Mouse (Mus musculus): ENCODE results near the gene Gm9747.

DNA sequence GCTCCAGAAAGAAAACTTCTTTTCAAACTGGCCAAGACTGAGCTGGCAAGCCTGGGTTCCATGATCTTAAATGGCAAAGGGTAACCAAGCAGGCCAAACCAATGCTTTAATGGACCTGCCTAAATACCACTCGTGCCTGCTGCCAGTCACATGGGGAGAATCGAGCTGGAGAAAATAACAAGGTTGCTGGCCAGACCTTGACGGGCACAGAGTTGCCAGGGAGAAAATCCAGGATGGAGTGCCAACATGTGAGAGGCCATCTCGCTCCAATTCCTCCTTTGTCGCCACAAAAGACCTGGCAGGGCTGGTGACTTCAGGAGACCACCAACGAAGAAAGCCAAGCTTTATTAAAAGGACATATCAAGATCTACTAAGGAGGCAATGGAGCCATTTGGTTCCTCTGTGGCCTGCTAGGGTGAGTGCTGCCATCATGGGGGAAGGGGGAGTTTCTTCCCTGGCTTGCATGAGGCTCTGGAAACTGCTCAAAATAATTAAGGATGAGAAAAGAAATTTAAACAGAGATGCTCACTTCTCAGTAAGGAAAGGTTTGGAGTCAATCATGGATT is 10.4 kb downstream of the Gm9747 start:
- TF ChIP-seq EP300 (IDR thresholded peaks at IDR 0.05; ENCODE audit: low read length) (no peak), CTCF (conservative IDR thresholded peaks at IDR 0.05 in 1 of 2, IDR thresholded peaks at IDR 0.05 in 1 of 2; ENCODE audit: low read depth in 2 of 2, low read length in 2 of 2) (no peak)
